Mouse (Mus musculus) embryonic fibroblast, embryonic 13.5 days (primary cell): Measurements from ENCODE around the gene Cipc.

ENCODE experiments used
- CTCF ChIP-seq: IDR thresholded peaks from 2 replicates; pipeline ENCODE4 v1.5.1; 2011; ENCODE audit warnings: mild to moderate bottlenecking, control low read depth, low read length, moderate library complexity, borderline replicate concordance; ENCODE audit not compliant: insufficient read depth
- POLR2A ChIP-seq: IDR thresholded peaks from 2 replicates; pipeline ENCODE4 v1.6.1; 2011; ENCODE audit warnings: low read depth, mild to moderate bottlenecking, control low read depth, low read length, moderate library complexity

DNA sequence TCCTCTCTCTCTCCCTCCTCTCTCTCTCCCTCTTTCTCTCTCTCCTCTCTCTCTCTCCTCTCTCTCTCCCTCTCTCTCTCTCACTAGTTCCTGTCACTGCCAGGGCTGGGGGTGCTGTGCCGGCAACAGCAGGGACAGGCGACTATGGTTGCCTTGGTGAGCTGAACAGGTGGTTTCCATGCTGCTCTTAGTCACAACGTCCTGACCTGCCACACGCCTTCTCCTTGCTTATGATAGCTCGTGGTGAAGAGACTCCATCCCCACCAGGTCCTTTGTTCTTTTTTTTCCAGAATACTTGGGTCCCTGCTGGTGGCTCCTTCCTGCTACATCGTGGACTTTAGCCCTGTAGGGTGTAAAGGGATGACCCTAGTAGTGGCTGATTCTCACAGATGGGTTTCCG, 55.4 kb downstream of the Cipc start:
- TF ChIP-seq POLR2A, result no peak
- TF ChIP-seq CTCF, result no peak
